Mouse (Mus musculus): ENCODE measurements around the gene Caskin1.
"Not testable (repeated sequence)": the region's sequence is repeated elsewhere in the genome, so short reads cannot be mapped to it uniquely, and the experiment has no call there.

The Caskin1 gene

DNA sequence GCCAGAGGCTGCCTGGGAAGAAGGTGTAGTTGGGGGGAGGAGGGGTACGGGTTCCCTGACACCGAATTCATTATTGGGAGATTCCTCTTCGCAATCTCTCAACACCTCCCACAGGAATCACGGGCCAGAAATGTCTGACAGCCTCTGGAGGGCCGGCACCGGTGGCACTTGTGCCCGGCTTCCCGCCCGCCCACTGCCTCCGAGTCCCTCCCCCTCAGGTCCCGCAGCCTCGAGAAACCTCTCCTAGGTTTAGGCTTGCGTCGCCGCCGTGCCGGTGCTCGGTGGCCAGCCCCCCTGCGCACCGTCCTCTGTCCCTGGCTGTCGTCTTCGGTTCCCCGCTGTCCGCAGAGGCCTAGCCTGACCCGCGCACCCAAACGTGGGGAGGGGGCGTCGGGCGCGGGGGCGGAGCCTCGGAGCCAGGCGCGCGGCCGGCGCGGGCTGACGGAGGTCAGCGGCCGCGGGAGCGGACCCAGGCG is at the start of gene Caskin1:
Gene Caskin1, plus strand, starts transcription at position 416 of the 476 bp plus-strand sequence.
- DNase-seq (ENCODE audit: extremely low read depth, low read depth, low spot score) = no peak

DNA sequence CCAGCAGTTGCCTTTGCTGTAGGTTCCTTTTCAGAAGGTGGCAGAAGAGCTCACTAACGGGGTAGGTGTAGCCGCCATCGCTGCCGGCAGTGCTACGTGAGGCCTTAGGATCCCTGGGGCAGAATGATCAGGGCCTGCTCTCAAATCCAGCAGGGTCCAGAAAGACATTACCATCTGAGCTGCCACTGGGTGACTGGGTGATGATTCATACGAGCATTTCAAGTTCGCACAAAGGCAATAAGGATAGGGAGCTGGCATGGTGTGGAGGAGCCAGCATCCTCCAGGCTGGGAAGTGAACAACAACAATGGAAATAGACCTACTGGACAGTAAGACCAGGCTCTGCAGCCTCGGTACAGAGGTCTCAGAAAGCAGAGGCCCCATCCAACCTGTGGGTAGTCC is 48.0 kb upstream of the Caskin1 start:
- DNase-seq (ENCODE audit: extremely low read depth, low read depth, low spot score) = no peak

DNA sequence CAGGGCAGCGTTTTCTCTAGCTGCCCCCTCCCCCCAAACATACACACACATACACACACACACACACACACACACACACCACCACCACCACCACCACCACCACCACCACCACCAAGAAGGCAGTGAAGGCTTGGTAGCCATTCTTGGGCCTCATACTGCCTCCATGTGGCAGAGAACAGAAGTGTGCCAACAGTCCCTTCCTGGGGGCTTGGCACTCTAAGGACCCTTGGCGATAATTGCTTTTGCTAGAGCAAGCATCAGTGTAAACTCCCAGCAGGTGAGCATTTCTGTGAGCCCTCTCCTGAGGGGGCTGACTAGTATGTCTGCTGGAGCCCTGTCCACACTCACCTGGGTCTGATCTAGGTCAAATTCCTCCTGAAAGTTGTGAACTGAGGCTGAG is 47.3 kb upstream of the Caskin1 start:
- no peak for DNase-seq (ENCODE audit: extremely low read depth, low read depth, low spot score)

DNA sequence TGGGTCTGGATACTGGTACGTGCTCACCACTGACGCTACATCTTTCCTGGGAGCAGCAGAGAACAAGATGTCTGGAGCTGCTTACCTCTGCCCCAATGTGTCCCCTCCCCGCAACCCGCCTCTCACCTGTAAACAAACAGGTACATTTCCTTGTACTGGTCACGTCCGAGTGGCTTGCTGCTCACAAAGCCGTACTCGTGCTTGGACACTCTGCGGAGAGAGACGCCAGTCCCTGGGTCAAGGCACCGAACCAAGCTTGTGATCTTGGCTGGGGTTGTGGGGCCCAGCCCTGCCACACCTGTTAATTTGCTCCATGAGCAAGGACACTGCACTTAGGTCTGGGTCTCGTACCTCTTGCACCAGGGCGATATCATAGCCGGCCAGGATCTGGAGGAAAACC is 46.3 kb upstream of the Caskin1 start:
- no peak for DNase-seq (ENCODE audit: extremely low read depth, low read depth, low spot score)

DNA sequence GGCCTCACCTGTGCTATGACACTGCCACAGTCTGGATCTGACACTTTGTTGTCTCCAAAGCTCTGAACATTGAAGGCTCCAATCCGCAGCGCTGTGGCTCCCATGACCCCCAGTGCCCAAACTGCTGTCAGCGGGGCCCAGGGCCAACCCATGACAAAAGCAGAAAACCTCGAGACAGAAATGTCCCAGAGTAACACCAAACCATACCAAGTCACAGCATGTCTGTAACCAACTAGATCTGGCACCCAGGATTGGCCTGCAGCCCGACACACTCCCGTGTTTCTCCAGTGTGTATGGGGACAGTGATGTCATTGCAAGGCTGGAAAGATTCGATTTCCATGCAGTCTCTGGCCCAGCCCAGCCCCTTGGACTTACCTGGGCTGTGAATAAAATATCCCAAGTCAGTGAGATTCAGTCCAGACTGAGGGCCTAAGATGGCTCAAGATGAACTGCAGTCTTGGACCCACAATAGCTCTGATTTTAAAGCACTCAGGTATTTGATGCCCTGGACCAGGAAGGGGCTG is 45.7 kb upstream of the Caskin1 start, which contains the start of gene Dnase1l2:
Gene Dnase1l2, minus strand, starts transcription at position 474 of the 524 bp plus-strand sequence.
- DNase-seq (ENCODE audit: extremely low read depth, low read depth, low spot score) = no peak

DNA sequence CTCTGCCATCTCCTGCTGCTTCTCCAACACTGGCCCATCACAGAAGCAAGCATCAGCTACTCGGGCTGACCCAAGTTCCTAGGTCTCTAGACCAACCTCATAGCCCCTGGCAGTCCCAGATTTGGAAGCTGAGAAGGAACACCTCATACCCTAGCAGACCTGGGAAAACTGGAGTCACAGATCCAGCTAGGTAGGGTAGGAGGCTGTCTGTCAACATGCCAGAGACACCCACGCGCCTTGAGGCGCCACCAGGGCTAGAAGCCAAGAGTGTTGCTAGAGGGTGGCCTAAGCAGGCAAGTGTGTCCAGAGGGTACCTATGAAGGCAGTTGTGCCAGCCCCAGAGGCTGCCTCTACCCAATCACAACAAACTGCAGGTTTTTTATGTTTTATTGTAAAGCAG is 45.0 kb upstream of the Caskin1 start:
- peak; percentile 84 for DNase-seq (ENCODE audit: extremely low read depth, low read depth, low spot score)

DNA sequence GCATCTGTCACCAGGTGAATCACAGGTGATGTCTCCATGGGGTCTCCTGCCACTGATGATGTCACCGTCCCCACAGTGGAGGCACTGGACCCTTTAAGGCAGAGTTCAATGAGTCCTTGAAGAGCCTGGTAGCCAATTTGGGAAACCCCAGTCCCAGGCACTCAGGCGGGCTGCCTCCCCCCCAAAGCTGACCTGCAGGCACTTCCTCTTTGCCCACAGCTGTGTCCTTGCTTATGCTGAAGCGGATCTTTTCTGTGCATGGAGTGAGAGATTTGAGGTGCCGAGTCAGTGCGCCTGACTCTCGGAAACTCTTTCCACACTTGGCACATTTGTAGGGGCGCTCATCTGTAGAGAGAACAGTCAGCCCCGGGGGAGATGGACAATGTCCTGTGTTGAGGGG is 41.8 kb upstream of the Caskin1 start:
- no peak for DNase-seq (ENCODE audit: extremely low read depth, low read depth, low spot score)

DNA sequence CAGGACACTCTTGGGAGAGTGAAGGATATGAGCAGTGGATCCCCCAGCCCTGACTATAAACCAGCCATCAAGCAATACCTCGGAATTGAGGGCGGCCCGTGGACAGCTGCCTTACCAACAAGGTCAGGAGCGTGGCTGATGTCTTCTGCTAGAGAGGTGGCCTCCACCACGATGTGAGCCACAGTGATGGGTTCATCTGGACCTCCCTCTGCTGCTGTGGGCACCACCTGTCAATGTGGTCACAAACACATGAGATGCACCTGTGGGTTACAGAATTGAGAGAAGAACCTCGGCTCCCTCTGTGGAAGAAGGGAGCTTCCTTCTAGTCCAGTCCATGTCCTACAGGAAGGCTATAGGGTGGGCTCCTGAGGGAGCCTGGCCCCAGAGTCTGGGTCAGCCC is 38.9 kb upstream of the Caskin1 start:
- DNase-seq (ENCODE audit: extremely low read depth, low read depth, low spot score) = no peak

DNA sequence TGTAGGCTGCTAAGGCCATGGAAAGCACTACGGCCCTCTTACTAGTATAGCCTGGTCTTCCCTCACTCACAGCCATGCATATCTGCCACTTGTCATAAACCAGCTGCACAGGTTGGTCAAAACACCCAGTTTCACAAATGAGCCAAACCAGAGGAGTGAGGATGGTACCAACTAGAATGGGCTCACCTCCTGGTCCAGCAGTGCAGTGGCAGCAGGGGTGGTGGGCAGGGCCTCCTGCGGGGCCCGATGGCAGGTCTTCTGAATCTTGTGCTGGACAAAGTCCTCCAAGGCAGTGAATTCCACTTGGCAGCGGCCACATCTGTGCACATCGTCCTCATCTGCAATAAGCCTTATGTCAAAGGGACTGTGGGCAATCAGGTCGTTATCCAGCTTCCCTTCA is 37.2 kb upstream of the Caskin1 start:
- no peak for DNase-seq (ENCODE audit: extremely low read depth, low read depth, low spot score)

DNA sequence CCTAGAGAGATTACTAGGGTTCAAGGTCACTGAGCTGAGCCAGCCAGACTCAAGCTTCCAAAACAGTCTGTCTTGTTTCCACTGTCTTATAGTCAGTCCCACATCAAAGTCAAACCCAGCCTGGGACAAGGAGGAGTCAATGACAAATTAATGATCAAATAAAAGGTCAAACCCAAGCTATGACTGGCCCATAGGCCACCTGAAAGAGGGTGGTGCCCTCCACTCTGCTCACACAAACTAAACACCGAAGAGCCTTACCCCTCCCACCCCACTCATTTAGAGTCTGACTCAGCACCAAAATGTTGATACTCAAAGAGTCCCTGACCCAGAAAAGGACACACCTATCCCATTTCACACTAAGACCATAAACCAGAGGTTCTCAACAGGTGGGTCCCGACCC is 35.0 kb upstream of the Caskin1 start:
- no peak for DNase-seq (ENCODE audit: extremely low read depth, low read depth, low spot score)

DNA sequence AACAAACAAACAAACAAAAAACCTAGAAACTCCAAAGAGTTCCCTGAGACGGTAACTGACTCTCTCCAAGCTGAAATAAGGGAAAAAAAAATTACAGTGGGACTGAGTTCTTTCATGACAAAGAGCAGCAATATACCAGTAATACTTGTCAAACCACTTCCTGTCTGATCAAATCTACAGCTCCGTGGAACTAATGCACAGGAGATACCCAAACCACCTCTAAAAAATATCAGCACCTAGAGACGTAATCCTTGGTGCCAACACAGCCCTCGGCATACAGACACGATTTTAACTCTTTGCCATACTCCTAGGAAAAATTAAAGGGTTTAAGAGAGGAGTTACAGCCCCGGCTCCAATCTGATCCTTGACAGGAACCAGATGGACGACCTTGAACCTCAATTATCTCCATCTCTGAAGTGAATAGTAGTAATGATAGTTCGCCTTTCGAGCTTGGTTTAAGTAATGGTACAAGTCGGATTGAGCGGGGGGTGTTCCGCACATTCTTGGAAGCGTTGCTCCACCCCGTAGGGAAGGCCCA is 34.1 kb upstream of the Caskin1 start:
- no peak for DNase-seq (ENCODE audit: extremely low read depth, low read depth, low spot score)

DNA sequence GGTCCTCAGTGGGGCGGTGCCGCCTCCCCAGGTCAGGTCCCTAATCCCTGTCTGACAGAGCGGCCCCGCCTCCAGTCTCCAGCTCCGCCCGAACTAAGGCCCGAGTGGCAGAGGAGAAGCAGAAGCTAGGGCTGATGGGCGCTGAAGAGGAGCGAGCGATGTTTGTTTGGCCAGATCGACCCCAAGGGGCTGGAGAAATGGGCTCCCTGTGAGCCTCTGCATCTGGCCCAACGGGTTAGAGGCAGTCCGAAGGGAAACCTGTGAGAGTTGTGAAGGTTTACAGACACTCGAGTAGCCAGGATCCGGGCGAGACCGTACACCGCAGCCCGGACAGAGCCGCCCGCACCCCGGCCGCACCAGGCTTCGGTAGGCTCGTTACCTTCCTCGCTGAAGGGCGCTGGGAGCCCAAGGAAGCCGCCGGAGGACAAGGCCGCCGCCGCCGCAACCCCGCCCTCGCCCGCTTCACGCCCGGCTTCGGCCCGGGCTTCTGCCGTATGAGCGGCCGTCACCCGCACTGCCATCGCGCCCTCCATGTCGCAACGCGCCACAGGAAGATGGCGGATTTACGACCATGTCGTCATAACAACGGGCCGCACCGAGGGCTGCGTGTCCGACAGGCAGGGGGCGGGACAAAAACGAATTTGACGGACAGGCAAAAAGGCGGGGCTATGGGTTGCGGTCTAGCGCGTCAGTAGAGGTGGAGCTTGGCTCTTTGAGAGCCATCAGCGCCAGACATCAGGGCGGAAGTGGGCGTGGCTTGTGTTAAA is 33.5 kb upstream of the Caskin1 start:
- DNase-seq (ENCODE audit: extremely low read depth, low read depth, low spot score) = peak; percentile 90

DNA sequence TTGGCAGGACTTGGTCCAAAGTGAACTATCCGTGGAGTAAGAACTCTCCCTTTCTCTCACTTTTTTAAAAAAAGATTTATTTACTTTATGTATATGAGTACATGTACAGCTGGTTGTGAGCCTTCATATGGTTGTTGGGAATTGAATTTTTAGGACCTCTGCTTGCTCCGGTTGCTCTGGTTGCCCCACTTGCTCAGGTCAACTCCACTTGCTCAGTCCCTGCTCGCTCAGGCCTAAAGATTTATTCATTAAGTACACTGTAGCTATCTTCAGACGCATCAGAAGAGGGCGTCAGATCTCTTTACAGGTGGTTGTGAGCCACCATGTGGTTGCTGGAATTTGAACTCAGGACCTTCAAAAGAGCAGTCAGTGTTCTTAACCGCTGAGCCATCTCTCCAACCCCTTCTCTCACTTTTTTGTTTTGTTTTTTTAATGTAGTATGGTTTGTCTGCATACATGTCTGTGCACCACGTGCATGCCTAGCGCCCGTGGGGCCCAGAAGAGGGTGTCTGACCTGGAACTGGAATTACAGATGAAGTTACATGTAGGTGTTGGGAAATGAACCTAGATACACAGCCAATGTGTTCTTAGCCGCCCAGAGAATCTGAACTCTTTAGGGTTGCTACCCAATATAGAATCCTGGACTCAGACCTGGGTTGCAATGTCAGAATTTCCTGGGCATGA is 32.7 kb upstream of the Caskin1 start:
- not testable (repeated sequence) for DNase-seq (ENCODE audit: extremely low read depth, low read depth, low spot score)

DNA sequence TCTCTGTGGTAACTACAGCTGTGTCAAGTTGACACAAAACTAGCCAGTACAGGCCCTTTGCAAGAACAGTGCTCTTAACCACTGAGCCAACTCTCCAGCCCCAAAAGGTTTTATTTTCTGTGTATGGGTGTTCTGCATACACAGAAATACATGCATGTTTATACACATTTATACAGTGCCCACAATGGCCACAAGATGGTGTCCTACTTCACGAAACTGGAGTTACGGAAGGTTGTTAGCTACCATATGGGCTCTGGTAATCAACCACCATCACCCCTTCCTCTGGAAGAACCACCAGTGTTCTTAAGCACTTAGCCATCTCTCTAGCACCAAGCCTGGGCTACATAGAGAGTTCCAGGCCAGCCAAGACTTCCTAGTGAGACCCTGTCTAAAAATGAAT is 26.8 kb upstream of the Caskin1 start:
- DNase-seq (ENCODE audit: extremely low read depth, low read depth, low spot score) = no peak

DNA sequence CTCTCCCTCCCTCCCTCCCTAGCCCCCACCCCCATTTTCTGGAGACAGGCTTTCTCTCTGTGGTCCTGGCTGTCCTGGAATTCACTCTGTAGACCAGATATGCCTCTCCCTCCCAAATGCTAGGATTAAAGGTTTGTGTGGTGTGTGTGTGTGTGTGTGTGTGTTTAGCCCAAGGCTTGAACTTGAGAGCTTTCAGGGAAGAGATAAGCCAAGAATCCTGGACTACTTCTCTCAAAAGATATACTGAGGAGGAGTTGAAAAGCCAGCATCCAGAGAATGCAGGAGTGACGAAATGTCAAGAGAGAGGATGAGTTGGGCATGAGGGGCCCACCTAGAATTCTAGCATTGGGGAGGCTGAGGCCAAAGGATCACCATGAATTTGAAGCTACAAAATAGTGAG is 25.5 kb upstream of the Caskin1 start:
- no peak for DNase-seq (ENCODE audit: extremely low read depth, low read depth, low spot score)

DNA sequence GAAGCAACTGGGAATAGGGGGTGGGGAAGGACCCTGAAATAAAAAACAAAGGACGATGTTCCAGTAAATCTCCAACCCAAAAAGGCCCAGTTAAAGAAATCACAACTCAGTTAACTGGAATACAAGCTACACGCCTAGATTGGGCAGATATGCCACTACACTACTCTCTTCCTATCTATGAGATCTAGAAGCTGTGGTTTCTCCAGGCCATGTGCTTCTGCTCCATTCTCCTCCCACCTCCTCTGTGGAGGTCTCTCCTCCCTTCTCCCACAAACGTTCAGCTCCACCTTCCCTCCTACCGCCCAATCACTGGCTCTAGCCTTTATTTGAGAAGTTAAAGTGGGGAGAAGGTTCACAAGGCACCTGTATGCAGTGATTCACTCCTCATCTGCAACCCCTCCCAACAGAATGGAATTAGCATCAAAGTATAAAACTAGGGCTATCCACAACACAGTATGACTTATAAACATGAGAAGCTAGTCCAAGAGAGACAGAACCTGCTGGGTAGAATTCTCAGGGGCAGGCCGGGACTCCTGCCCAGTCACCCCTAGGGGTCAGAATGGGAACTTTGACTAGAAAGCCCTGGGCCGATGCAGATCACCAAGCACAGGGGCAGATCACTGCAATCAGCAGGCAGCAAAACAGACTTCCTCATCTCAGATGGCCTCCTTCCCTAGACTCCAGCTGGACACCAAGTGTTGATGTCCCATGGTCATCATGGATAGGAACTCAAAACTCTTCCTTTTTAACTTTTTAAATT is 24.8 kb upstream of the Caskin1 start:
- no peak for DNase-seq (ENCODE audit: extremely low read depth, low read depth, low spot score)

DNA sequence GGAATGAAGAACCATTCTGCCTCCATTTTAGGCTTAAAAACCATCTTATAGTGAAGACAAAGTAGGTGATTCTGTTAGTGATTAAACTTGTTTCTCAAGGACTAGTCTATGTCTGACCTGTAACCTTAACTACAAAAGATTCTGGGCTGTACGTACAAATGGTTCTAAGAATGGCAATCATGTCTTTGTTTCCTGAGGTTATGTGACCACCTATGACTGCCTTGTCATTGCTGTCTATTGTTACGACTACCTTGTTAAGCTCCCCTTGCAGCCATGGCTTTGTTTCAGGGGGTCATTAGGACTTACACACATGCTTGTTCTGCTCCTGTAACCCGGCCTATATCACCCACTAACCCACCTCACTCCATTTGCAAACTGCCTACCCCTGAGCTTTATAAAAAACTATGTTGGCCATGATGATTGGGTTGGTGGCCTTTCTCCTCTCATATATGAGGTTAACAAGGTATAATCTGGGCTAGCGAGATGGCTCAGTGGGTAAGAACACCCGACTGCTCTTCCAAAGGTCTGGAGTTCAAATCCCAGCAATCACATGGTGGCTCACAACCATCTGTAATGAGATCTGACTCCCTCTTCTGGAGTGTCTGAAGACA is 19.7 kb upstream of the Caskin1 start:
- no peak for DNase-seq (ENCODE audit: extremely low read depth, low read depth, low spot score)

DNA sequence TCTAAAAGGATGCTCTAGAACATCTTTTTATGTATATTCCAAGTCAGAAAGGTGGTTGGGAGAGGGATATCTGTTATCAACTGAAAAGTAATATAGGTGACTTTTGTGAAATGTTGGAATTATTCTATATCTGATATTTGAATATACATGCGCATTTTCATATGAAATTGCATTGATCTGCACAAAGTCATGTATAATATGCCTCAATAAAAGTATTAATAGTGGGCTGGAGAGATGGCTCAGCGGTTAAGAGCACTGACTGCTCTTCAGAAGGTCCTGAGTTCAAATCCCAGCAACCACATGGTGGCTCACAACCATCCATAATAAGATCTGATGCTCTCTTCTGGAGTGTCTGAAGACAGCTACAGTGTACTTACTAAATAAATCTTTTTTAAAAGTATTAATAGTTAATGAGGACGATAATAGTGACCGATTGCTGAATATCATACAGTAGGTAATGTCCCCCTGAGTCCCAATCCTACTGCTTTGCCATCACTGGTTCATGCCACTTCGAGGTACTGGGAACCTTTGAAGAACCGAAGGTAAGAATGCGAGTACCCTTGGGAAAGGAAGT is 19.0 kb upstream of the Caskin1 start:
- DNase-seq (ENCODE audit: extremely low read depth, low read depth, low spot score) = no peak

DNA sequence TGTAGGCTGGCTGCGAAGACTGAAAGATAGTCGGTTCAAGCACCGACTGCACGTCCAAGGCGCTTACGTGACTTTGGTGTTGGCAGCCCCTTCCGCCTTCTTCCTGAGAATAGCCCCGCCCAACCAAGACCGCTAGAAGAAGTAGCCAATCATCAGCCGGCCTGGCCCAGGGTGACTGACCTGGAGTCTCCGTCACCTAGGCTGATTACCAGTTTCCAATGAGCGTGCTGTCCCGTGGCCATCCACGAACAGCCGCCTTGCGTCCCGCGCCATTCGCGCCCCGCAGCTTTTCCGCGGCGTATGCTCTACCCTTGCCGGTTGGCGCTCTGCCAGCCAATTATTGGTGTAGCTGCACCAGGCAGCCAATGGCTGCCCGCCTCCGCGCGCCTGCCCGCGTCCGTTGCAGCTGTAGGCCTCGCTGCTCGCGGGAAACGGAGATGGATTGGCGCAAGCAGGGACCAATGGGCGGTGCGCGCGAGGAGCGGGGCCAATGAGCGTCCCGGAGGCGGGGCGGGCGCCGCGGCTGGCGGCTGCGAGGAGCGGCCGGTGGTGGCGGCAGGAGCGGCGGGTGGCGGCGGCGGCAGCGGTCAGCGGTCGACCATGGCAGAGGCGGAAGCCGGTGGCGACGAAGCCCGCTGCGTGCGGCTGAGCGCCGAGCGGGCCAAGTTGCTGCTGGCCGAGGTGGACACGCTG is 18.3 kb upstream of the Caskin1 start, which contains the start of the genes E4f1 and Pgp:
Gene E4f1, minus strand, starts transcription at position 404 of the 693 bp plus-strand sequence.
Gene Pgp, plus strand, starts transcription at position 483 of the 693 bp plus-strand sequence.
- peak; percentile 72 for DNase-seq (ENCODE audit: extremely low read depth, low read depth, low spot score)

Measured in fat pad, adult 2 months (tissue).